Mouse (Mus musculus): Measurements from ENCODE around the gene Mthfs. TPM values are rescaled to one million over a fixed set of nuclear protein-coding genes. Genes with fewer than 3 reads are reported as not detected.
"Not testable (repeated sequence)": the region's sequence is repeated elsewhere in the genome, so short reads cannot be mapped to it uniquely, and the experiment has no call there.

Gene Mthfs
- polyA plus RNA-seq, 1 experiment: 23.5 TPM

GRCm38 (mm10) chr9:89240516-89241019 lies 30.1 kb downstream of the Mthfs start:
- not testable (repeated sequence) for DNase-seq; H3K27me3 ChIP-seq (replicated peaks; ENCODE audit: control insufficient read depth, insufficient read depth, low read length); H3K4me3 ChIP-seq (ENCODE audit: insufficient read depth, low read depth, low read length); H3K4me1 ChIP-seq (ENCODE audit: control insufficient read depth, insufficient read depth, low read length); H3K27ac ChIP-seq (ENCODE audit: insufficient read depth, low read depth, low read length); H3K36me3 ChIP-seq (ENCODE audit: control insufficient read depth, insufficient read depth, low read length)
- WGBS: 87% methylated on average over 3 of the region's 3 CpGs

- no peaks in the 10 kb centered on the region for H3K36me3 ChIP-seq (ENCODE audit: control insufficient read depth, insufficient read depth, low read length)
- H3K4me1 ChIP-seq (ENCODE audit: control insufficient read depth, insufficient read depth, low read length): no peaks in the 10 kb centered on the region
- TF ChIP-seq POLR2A (IDR thresholded peaks at IDR 0.05; ENCODE audit: low read depth, low read length) (no peak), CTCF (conservative IDR thresholded peaks at IDR 0.05; ENCODE audit: insufficient read depth, insufficient read length, low read depth, low read length) (no peak)
- H3K27me3 ChIP-seq (replicated peaks; ENCODE audit: control insufficient read depth, insufficient read depth, low read length): no peaks in the 10 kb centered on the region
- WGBS: 80% methylated on average over 2 of the region's 2 CpGs
- H3K27ac ChIP-seq (ENCODE audit: insufficient read depth, low read depth, low read length): no peak overlapping the region
- DNase-seq: no peak
- H3K4me3 ChIP-seq (ENCODE audit: insufficient read depth, low read depth, low read length): no peak overlapping the region
These were observed 42.9 kb downstream of the Mthfs start for GRCm38 (mm10) chr9:89253400-89253799.

GRCm38 (mm10) chr9:89256556-89257335 lies 46.3 kb downstream of the Mthfs start:
- H3K27ac ChIP-seq (ENCODE audit: insufficient read depth, low read depth, low read length): no peak overlapping the region
- TF ChIP-seq CTCF (conservative IDR thresholded peaks at IDR 0.05; ENCODE audit: insufficient read depth, insufficient read length, low read depth, low read length) (no peak), POLR2A (IDR thresholded peaks at IDR 0.05; ENCODE audit: low read depth, low read length) (no peak)
- DNase-seq: no peak
- H3K36me3 ChIP-seq (ENCODE audit: control insufficient read depth, insufficient read depth, low read length): no peaks in the 10 kb centered on the region
- H3K4me3 ChIP-seq (ENCODE audit: insufficient read depth, low read depth, low read length): no peak overlapping the region
- H3K27me3 ChIP-seq (replicated peaks; ENCODE audit: control insufficient read depth, insufficient read depth, low read length): no peaks in the 10 kb centered on the region
- no peaks in the 10 kb centered on the region for H3K4me1 ChIP-seq (ENCODE audit: control insufficient read depth, insufficient read depth, low read length)
- 85% methylated on average over 12 of the region's 12 CpGs for WGBS

DNA sequence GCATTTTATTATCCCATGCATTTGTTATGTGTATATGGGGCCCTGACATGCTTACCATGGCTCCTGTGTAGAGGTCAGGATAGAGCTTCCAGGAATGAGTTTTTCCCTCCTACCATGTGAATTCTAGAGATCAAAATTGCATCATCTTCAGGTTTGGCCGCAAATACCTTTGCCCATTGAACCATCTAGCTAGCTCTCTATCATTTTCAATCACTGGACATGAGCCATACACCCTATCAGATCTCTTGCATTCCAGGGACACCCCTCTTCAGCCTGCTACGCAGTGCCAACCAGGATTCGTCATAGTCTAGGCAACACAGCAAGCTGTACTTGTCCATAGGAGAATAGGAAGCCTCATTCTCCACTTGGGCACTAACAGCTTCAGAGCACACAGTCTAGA lies 53.5 kb downstream of the Mthfs start:
- H3K27ac ChIP-seq (ENCODE audit: insufficient read depth, low read depth, low read length): no peak overlapping the region
- no peak overlapping the region for H3K4me3 ChIP-seq (ENCODE audit: insufficient read depth, low read depth, low read length)
- 86% methylated on average over 3 of the region's 3 CpGs for WGBS
- no peak for DNase-seq
- H3K36me3 ChIP-seq (ENCODE audit: control insufficient read depth, insufficient read depth, low read length): no peaks in the 10 kb centered on the region
- TF ChIP-seq POLR2A (IDR thresholded peaks at IDR 0.05; ENCODE audit: low read depth, low read length) (no peak), CTCF (conservative IDR thresholded peaks at IDR 0.05; ENCODE audit: insufficient read depth, insufficient read length, low read depth, low read length) (no peak)
- H3K27me3 ChIP-seq (replicated peaks; ENCODE audit: control insufficient read depth, insufficient read depth, low read length): no peaks in the 10 kb centered on the region
- H3K4me1 ChIP-seq (ENCODE audit: control insufficient read depth, insufficient read depth, low read length): no peaks in the 10 kb centered on the region

DNA sequence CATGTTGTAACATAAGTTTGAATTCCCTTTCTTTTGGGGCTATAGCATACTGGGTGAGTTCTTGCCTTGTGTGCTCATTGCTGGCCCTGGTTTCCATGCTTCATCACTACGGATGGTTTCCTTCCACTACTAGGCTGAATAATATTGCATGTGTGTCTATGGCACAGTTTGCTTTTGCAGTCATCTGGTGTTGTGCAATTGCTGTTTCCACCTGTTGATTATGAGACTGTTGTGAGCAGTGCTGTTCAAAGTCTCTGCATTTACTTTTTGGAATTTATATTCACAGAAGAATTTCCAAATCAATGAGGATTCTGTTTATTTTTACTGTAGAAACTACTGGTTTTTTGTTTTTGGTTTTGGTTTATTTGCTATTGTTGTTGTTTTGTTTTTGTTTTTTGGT lies 54.1 kb downstream of the Mthfs start:
- Histone ChIP-seq H3K4me3 (ENCODE audit: insufficient read depth, low read depth, low read length) (no peak overlapping the region), H3K36me3 (ENCODE audit: control insufficient read depth, insufficient read depth, low read length) (no peaks in the 10 kb centered on the region), H3K27ac (ENCODE audit: insufficient read depth, low read depth, low read length) (no peak overlapping the region), H3K4me1 (ENCODE audit: control insufficient read depth, insufficient read depth, low read length) (no peaks in the 10 kb centered on the region), H3K27me3 (replicated peaks; ENCODE audit: control insufficient read depth, insufficient read depth, low read length) (no peaks in the 10 kb centered on the region)
- no peak for TF ChIP-seq CTCF (conservative IDR thresholded peaks at IDR 0.05; ENCODE audit: insufficient read depth, insufficient read length, low read depth, low read length)
- TF ChIP-seq POLR2A (IDR thresholded peaks at IDR 0.05; ENCODE audit: low read depth, low read length): no peak
- DNase-seq: no peak
- WGBS: 84% methylated on average over 1 of the region's 1 CpGs

DNA sequence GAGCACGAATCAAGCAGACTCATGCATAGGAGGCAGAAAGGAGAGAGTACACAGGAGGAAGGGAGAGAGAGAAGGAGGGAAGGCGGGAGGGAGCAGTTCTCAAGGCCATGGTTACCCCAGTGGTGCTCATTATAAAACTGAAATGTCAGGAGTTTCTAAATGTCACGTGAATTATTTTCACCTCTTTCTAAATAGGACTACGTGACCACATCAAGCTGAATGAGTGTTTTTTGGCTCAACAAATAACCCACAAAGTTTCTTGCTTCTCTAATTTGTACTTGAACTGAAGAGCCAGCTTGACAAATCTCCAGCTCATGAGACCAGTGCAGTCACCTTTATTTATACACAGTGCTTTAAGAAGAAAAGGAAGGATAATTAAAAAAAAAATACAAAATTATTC lies 56.6 kb downstream of the Mthfs start:
- WGBS: 74% methylated on average over 4 of the region's 4 CpGs

DNA sequence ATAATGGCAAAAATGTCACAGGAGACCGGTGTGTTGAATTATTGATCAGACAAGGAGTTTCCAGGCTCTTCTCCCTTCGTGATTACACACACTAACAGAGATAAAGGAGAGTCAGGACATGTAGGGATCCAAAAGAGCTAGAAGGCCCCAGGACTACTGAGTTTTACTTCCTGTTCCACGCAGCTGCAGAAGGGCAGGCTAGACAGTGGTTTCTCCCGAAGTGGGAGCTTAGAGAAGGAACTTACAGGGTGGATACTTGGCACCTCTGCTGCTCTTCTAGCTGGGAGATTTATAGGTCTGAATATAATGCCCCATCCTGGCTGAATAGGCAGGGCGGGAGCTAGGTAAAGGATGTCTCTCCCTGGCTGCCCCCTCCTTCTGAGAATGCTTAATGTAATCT lies 57.1 kb downstream of the Mthfs start:
- Histone ChIP-seq H3K36me3 (ENCODE audit: control insufficient read depth, insufficient read depth, low read length) (no peaks in the 10 kb centered on the region), H3K4me1 (ENCODE audit: control insufficient read depth, insufficient read depth, low read length) (no peaks in the 10 kb centered on the region), H3K27me3 (replicated peaks; ENCODE audit: control insufficient read depth, insufficient read depth, low read length) (no peaks in the 10 kb centered on the region), H3K4me3 (ENCODE audit: insufficient read depth, low read depth, low read length) (no peak overlapping the region), H3K27ac (ENCODE audit: insufficient read depth, low read depth, low read length) (no peak overlapping the region)
- TF ChIP-seq CTCF (conservative IDR thresholded peaks at IDR 0.05; ENCODE audit: insufficient read depth, insufficient read length, low read depth, low read length): no peak
- peak; percentile 3 for DNase-seq
- 57% methylated on average over 5 of the region's 5 CpGs for WGBS

More for the DNA sequence above, 56.6 kb downstream of the Mthfs start:
- TF ChIP-seq CTCF (conservative IDR thresholded peaks at IDR 0.05; ENCODE audit: insufficient read depth, insufficient read length, low read depth, low read length) (no peak), POLR2A (IDR thresholded peaks at IDR 0.05; ENCODE audit: low read depth, low read length) (no peak)
- Histone ChIP-seq H3K36me3 (ENCODE audit: control insufficient read depth, insufficient read depth, low read length) (no peaks in the 10 kb centered on the region), H3K4me3 (ENCODE audit: insufficient read depth, low read depth, low read length) (no peak overlapping the region), H3K27ac (ENCODE audit: insufficient read depth, low read depth, low read length) (no peak overlapping the region), H3K27me3 (replicated peaks; ENCODE audit: control insufficient read depth, insufficient read depth, low read length) (no peaks in the 10 kb centered on the region), H3K4me1 (ENCODE audit: control insufficient read depth, insufficient read depth, low read length) (no peaks in the 10 kb centered on the region)
- peak; percentile 4 for DNase-seq

All from kidney, adult 2 months (tissue).